Mouse (Mus musculus) forebrain, embryonic 10.5 days (tissue): ENCODE data around the gene Cherp. TPM values are rescaled to one million over a fixed set of nuclear protein-coding genes. Genes with fewer than 3 reads are reported as not detected.

Experiments
- DNase-seq: peaks from one replicate; pipeline ENCODE4 v3.0.0-alpha.2; 2017; ENCODE audit warnings: low spot score; ENCODE audit errors: extremely low spot score
- H3K27ac ChIP-seq: fragments of 300-500 bp; sonication (generic); 2 replicates; pipeline ENCODE4 v1.5.1; 2016; ENCODE audit warnings: mild to moderate bottlenecking
- H3K27me3 ChIP-seq: fragments of 300-500 bp; sonication (generic); 2 replicates; pipeline ENCODE4 v1.6.1; 2016; ENCODE audit warnings: mild to moderate bottlenecking; ENCODE audit not compliant: poor library complexity, severe bottlenecking
- H3K36me3 ChIP-seq: fragments of 300-500 bp; sonication (generic); replicated peaks from 2 replicates; pipeline ENCODE4 v1.6.1; 2016; ENCODE audit warnings: mild to moderate bottlenecking, moderate library complexity
- H3K4me1 ChIP-seq: fragments of 300-500 bp; sonication (generic); 2 replicates; pipeline ENCODE4 v1.6.1; 2016
- H3K4me3 ChIP-seq: fragments of 300-500 bp; sonication (generic); 2 replicates; pipeline ENCODE4 v1.5.1; 2016; ENCODE audit warnings: mild to moderate bottlenecking, moderate library complexity
- H3K9me3 ChIP-seq: fragments of 300-500 bp; sonication (generic); 2 replicates; pipeline ENCODE4 v1.6.1; 2016; ENCODE audit warnings: mild to moderate bottlenecking, moderate library complexity
- WGBS: fragments of 180-500 bp; shearing (Covaris S2); methylation state at CpG from one replicate; pipeline ENCODE4 v1.1.7; 2016; 5-methylcytosine and 5-hydroxymethylcytosine counted together
- microRNA-seq: library from miRNA; unstranded; fragments of <30 nt; microRNA quantifications from one replicate; pipeline ENCODE4, GENCODE M21; 2017
- polyA plus RNA-seq: library from polyadenylated mRNA; unstranded; fragments of >200 nt; fragmentation: Nextera tagmentation; extraction: Ambion mirVana; gene quantifications from 2 replicates; pipeline ENCODE4 v1.2.1, GENCODE M21; 2016

Cherp gene
- polyA plus RNA-seq, 1 experiment from 2014 or later = 108 TPM

DNA sequence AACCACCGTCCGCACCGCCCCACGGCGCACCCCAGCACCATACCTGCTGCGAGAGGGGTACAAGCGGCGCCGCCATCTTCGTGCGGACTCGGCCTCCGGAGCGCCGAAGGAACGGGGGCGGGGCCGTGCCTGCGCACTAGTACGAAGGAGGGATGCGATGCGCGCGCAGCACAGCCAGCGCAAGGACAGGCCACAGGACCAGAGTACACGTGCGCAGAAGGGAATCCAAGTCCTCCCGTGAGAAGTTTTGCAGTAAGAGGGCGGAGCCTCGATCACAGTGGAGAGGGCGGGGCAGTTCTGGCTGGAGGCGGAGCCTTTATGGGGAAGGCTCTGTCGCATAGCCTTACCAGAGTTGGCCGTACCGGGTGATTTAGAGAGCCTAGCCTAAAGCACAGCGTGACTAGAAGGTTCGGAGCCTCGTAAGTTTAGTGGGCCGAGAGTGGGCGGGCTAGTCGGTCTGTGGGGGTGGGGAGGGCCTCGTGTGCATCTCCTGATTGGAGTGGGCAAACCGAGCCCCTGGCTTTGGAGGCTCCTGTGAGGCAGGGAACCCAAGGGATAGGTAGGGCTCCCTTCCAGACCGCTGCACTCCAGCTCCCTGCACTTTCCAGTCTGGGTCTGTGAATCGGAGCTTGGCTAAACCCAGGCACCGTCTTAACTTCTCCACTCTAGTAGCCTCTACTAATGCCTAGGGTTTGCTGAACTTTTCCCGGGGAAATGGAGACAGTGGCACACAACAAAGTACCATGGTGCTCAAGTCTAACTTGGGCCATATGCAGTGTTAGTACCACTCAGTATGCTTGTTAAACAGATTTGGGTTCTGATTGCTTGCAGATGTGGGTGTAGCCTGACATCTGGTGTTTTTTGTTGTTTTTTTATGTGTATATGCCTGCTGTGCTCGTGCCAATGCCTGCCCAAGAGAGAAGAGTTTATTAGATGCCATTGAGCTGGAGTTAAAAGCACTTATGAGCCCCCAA lies 53.4 kb downstream of the Cherp start, which contains the start of gene Eps15l1:
Gene Eps15l1, minus strand, starts transcription at position 99 of the 974 bp plus-strand sequence.
- no peaks in the 10 kb centered on the region for H3K9me3 ChIP-seq
- peaks cover 47% of the 10 kb centered on the region for H3K4me1 ChIP-seq
- H3K4me3 ChIP-seq = peak within 1 kb of the TSS; percentile 88
- no peaks in the 10 kb centered on the region for H3K27me3 ChIP-seq
- peak; percentile 98 for DNase-seq
- H3K27ac ChIP-seq = peak within 1 kb of the TSS; percentile 94
- H3K36me3 ChIP-seq = peaks cover 20% of the 10 kb centered on the region
- 1% methylated on average over 48 of the region's 48 CpGs for whole genome bisulfite sequencing

DNA sequence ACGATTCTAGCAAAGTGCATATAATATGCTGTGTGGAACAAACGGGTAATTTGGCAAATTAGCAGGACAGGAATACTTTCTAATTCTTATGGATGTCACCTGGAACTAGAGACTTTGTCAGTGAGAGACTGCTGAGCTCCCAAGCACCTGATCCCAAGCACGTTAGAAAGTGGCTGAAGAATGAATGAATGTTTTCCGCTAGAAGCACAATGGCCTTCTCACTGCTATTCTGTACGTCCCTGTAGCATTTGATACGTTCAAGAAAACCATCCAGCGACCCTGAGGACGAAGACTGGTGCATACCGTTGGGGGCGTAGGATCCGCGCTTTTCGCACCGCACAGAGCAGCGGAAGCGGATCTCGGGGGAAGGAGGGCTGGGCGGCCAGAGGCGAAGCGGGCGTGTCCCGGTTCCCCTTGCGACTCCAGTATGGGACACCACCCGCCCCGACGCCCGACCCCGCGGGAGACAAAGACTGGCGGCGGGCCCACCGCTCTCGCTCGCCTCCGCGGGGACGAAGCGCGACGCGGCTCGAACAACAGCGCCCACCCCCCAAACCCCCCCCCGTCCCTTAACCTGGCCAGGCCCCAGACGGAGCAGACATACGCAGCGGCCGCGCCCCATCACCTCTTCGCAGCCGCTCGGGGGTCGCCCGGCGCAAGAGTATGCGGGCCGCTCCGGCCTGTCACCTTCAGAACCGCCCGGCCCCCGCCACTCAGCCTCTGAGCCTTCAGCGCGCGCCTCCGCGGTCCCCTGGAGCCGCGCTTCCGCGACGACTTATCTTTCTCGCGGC lies 54.3 kb downstream of the Cherp start:
- peak; percentile 62 for DNase-seq
- no peaks in the 10 kb centered on the region for H3K9me3 ChIP-seq
- H3K27ac ChIP-seq = peak overlapping the region; percentile 94
- WGBS = 2% methylated on average over 72 of the region's 73 CpGs
- peaks cover 52% of the 10 kb centered on the region for H3K4me1 ChIP-seq
- no peaks in the 10 kb centered on the region for H3K27me3 ChIP-seq
- peak overlapping the region; percentile 88 for H3K4me3 ChIP-seq
- H3K36me3 ChIP-seq = peaks cover 20% of the 10 kb centered on the region

DNA sequence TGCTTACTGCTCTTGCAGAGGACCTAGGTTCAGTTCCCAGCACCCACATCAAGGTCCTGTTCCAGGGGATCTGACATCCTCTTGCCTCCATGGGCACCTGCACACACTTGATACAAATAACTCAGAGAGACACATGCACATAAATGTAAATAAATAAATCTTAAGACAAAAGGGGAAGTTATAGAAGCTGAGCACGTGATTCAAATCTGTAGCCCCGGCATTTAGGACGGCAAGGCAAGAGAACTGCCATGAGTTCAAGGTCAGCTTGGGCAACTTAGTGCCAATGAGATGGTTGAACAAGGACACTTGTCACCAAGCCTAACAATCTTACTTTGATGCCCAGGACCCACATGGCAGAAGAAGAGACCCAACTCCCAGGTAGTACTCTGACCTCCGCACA lies 57.0 kb downstream of the Cherp start:
- H3K27ac ChIP-seq = no peak overlapping the region
- peaks cover 60% of the 10 kb centered on the region for H3K4me1 ChIP-seq
- no peaks in the 10 kb centered on the region for H3K27me3 ChIP-seq
- DNase-seq = no peak
- H3K9me3 ChIP-seq = no peaks in the 10 kb centered on the region
- H3K36me3 ChIP-seq = peaks cover 41% of the 10 kb centered on the region
- no peak overlapping the region for H3K4me3 ChIP-seq
- WGBS = 94% methylated on average over 4 of the region's 4 CpGs

DNA sequence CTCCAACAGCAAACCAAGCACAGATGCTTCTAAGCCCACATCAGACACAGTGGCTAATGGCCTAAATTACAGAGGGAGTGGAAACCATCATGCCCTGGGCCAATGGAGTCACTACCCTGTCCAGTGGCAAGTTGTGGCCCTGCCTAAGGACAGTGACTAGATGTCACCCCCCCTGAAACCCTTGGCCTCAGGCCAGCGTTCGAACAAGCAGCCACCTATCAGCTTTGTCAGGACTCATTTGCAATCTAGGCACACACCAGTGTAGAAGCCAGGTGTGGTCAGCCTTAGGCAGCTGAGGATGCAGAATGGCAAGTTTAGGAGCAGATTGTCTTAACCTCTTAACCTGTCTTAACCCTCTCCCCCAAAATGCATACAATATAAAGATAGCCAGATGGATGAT lies 59.8 kb downstream of the Cherp start:
- no peaks in the 10 kb centered on the region for H3K9me3 ChIP-seq
- DNase-seq = no peak
- 86% methylated on average over 2 of the region's 2 CpGs for WGBS
- H3K36me3 ChIP-seq = peaks cover 63% of the 10 kb centered on the region
- H3K4me1 ChIP-seq = peaks cover 49% of the 10 kb centered on the region
- no peaks in the 10 kb centered on the region for H3K27me3 ChIP-seq
- no peak overlapping the region for H3K4me3 ChIP-seq
- H3K27ac ChIP-seq = no peak overlapping the region

DNA sequence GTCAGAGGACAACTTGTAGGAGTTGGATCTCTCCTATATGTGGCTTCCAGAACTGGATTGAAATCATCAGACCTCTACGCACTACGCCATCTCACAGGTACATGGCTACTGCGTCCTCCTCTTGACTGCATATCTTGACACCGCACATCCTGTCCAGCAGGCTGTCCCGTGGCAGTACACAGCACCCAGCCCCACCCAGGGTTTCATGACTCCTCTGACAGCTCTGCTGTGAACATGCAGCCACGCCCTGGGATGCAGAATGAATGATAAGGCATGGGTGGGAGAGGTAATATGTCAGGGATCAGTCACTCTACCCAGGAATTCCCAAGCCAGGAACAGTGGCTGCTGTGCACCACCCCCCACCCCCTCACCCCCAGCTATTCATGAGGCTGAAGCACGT lies 61.2 kb downstream of the Cherp start:
- Histone ChIP-seq H3K4me1 (peaks cover 43% of the 10 kb centered on the region), H3K36me3 (peaks cover 59% of the 10 kb centered on the region)
- WGBS = 91% methylated on average over 7 of the region's 7 CpGs

More for the DNA sequence above, 61.2 kb downstream of the Cherp start:
- no peak overlapping the region for H3K27ac ChIP-seq
- no peak overlapping the region for H3K4me3 ChIP-seq
- H3K9me3 ChIP-seq = no peaks in the 10 kb centered on the region
- DNase-seq = no peak
- H3K27me3 ChIP-seq = no peaks in the 10 kb centered on the region

Small RNAs within 50 kb of the gene (microRNA-seq; reads per million reads assigned to microRNA genes)
- gene Mir7068 = 2.1 reads per million

Other genes starting within 250 kb of the Cherp start
- gene Ap1m1, start 235.2 kb downstream of the Cherp start, polyA plus RNA-seq = 181 and 183 TPM in 2 replicates
- gene Gm10282, start 170.0 kb downstream of the Cherp start, polyA plus RNA-seq = 36.7 and 41.7 TPM in 2 replicates
- 2.6 and 3.0 TPM in 2 replicates for gene Klf2, start 156.2 kb downstream of the Cherp start, polyA plus RNA-seq
- gene Eps15l1, start 53.8 kb downstream of the Cherp start, polyA plus RNA-seq = 72.9 and 74.3 TPM in 2 replicates
- gene Calr3, start 31.4 kb downstream of the Cherp start, polyA plus RNA-seq = 1.1 and 1.5 TPM in 2 replicates
- gene 1700030K09Rik, start 31.3 kb downstream of the Cherp start, polyA plus RNA-seq = 13.6 and 14.3 TPM in 2 replicates
- 14.0 and 15.3 TPM in 2 replicates for gene Slc35e1, start 17.4 kb upstream of the Cherp start, polyA plus RNA-seq
- gene Med26, start 73.0 kb upstream of the Cherp start, polyA plus RNA-seq = 19.4 and 20.1 TPM in 2 replicates
- 105 and 106 TPM in 2 replicates for gene Smim7, start 95.9 kb upstream of the Cherp start, polyA plus RNA-seq
- gene Tmem38a, start 96.8 kb upstream of the Cherp start, polyA plus RNA-seq = 8.6 and 10.4 TPM in 2 replicates
- 0.07 TPM in 1 of 2 replicates, not detected in the other for gene Nwd1, start 171.5 kb upstream of the Cherp start, polyA plus RNA-seq
- 146 and 151 TPM in 2 replicates for gene Sin3b, start 248.1 kb upstream of the Cherp start, polyA plus RNA-seq